Mouse (Mus musculus) limb, embryonic 11.5 days (tissue): Measurements from ENCODE around the gene Otulin. TPM values are rescaled to one million over a fixed set of nuclear protein-coding genes. Genes with fewer than 3 reads are reported as not detected.

Experiments used
- ATAC-seq: fragments of 200-750 bp; cut with Nextera tagmentation; 2 replicates; pipeline ENCODE4 v1.8.0; 2017; ENCODE audit warnings: low read depth; ENCODE audit not compliant: insufficient number of reproducible peaks, low FRiP score, low TSS enrichment
- DNase-seq: peaks from one replicate; pipeline ENCODE4 v3.0.0-alpha.2; 2015; ENCODE audit warnings: low spot score
- H3K27ac ChIP-seq: fragments of 300-500 bp; sonication (generic); replicated peaks from 2 replicates; pipeline ENCODE4 v1.5.1; 2014; ENCODE audit warnings: low read depth, mild to moderate bottlenecking, low read length
- H3K27me3 ChIP-seq: fragments of 300-500 bp; sonication (generic); 2 replicates; pipeline ENCODE4 v1.6.1; 2014; ENCODE audit warnings: mild to moderate bottlenecking, low read length, mixed read lengths; ENCODE audit not compliant: control insufficient read depth, insufficient read depth
- H3K36me3 ChIP-seq: fragments of 300-500 bp; sonication (generic); 2 replicates; pipeline ENCODE4 v1.6.1; 2014; ENCODE audit warnings: mild to moderate bottlenecking, low read length, moderate library complexity, mixed read lengths; ENCODE audit not compliant: control insufficient read depth, insufficient read depth
- H3K4me1 ChIP-seq: fragments of 300-500 bp; sonication (generic); 2 replicates; pipeline ENCODE4 v1.6.1; 2014; ENCODE audit warnings: low read length, mixed read lengths; ENCODE audit not compliant: control insufficient read depth, insufficient read depth
- H3K4me2 ChIP-seq: fragments of 300-500 bp; sonication (generic); 2 replicates; pipeline ENCODE4 v1.6.1; 2014; ENCODE audit warnings: low read depth, mild to moderate bottlenecking, moderate library complexity; ENCODE audit not compliant: severe bottlenecking
- H3K4me3 ChIP-seq: fragments of 300-500 bp; sonication (generic); 2 replicates; pipeline ENCODE4 v1.5.1; 2014; ENCODE audit warnings: low read depth, low read length
- H3K9ac ChIP-seq: fragments of 300-500 bp; sonication (generic); 2 replicates; pipeline ENCODE4 v1.6.1; 2014; ENCODE audit warnings: mild to moderate bottlenecking, low read length
- H3K9me3 ChIP-seq: fragments of 300-500 bp; sonication (generic); 2 replicates; pipeline ENCODE4 v1.6.1; 2016; ENCODE audit warnings: low read length; ENCODE audit not compliant: control insufficient read depth
- WGBS: fragments of 180-500 bp; shearing (Covaris S2); extraction: QIAGEN DNeasy Blood & Tissue Kit; methylation state at CpG from one replicate; pipeline ENCODE4 v1.1.7; 2014; 5-methylcytosine and 5-hydroxymethylcytosine counted together
- polyA plus RNA-seq: library from polyadenylated mRNA; unstranded; fragments of >200 nt; fragmentation: Nextera tagmentation; extraction: Ambion mirVana; gene quantifications from 2 replicates; pipeline ENCODE4 v1.2.1, GENCODE M21; 2014

Otulin gene
- polyA plus RNA-seq, 1 experiment from 2014 or later = 38.0 TPM

GRCm38 (mm10) chr15:27598786-27599385, 31.6 kb downstream of the Otulin start:
- Histone ChIP-seq H3K4me1 (0 out of 2 replicates have a peak, but pooled peaks cover 3% of the 10 kb centered on the region), H3K27ac (no peak overlapping the region), H3K4me3 (no peak overlapping the region), H3K9me3 (no peaks in the 10 kb centered on the region), H3K4me2 (no peak overlapping the region), H3K27me3 (no peaks in the 10 kb centered on the region), H3K9ac (no peak overlapping the region), H3K36me3 (no peaks in the 10 kb centered on the region; the same call in 1 of the 2 replicates)
- no peak for DNase-seq
- ATAC-seq = no peak
- 89% methylated on average over 13 of the region's 13 CpGs for WGBS

DNA sequence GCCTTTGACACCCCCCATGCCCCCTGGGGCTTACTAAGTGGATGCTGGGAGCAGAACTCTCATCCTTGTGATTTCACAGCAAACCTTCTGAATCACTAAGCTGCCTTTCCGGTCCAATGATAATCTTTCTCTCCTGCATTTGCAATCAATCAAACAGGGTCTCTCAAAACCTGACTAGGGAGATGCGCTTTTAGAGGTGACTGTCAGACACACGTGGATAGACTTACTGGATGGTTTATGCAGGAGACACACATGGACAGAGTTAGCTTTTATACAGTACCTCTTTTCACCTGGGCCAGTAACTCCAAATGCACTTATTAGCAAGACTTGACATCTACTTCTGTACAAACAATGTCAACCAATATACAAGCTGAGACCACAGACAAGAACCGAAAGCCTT, 33.0 kb downstream of the Otulin start:
- ATAC-seq (no peak), DNase-seq (no peak)
- H3K27ac ChIP-seq = no peak overlapping the region
- H3K4me1 ChIP-seq = 0 out of 2 replicates have a peak, but pooled peaks cover 3% of the 10 kb centered on the region
- H3K4me2 ChIP-seq = no peak overlapping the region
- H3K36me3 ChIP-seq = no peaks in the 10 kb centered on the region; the same call in 1 of the 2 replicates
- H3K4me3 ChIP-seq = no peak overlapping the region
- 90% methylated on average over 4 of the region's 4 CpGs for WGBS
- no peaks in the 10 kb centered on the region for H3K27me3 ChIP-seq
- no peak overlapping the region for H3K9ac ChIP-seq
- H3K9me3 ChIP-seq = no peaks in the 10 kb centered on the region

- H3K9ac ChIP-seq = no peak overlapping the region
- no peaks in the 10 kb centered on the region for H3K27me3 ChIP-seq
- no peak overlapping the region for H3K27ac ChIP-seq
- no peak overlapping the region for H3K4me3 ChIP-seq
- H3K4me2 ChIP-seq = no peak overlapping the region
- no peaks in the 10 kb centered on the region; the same call in 1 of the 2 replicates for H3K36me3 ChIP-seq
- WGBS = 65% methylated on average over 3 of the region's 3 CpGs
- no peak for ATAC-seq
- no peak for DNase-seq
- H3K4me1 ChIP-seq = 0 out of 2 replicates have a peak, but pooled peaks cover 3% of the 10 kb centered on the region
- no peaks in the 10 kb centered on the region for H3K9me3 ChIP-seq
These were observed 33.9 kb downstream of the Otulin start for GRCm38 (mm10) chr15:27596463-27597140.

- ATAC-seq (0 out of 2 replicates have a peak, but pooled peaks have one; percentile 18), DNase-seq (peak; percentile 28)
- WGBS = 65% methylated on average over 8 of the region's 8 CpGs
- Histone ChIP-seq H3K9ac (no peak overlapping the region), H3K4me1 (0 out of 2 replicates have a peak, but pooled peaks cover 3% of the 10 kb centered on the region), H3K4me3 (no peak overlapping the region), H3K4me2 (no peak overlapping the region), H3K9me3 (no peaks in the 10 kb centered on the region), H3K27me3 (no peaks in the 10 kb centered on the region), H3K27ac (peak overlapping the region; percentile 74), H3K36me3 (peaks cover 2% of the 10 kb centered on the region; the same call in 1 of the 2 replicates)
These were observed 34.9 kb downstream of the Otulin start for GRCm38 (mm10) chr15:27595560-27595959.

DNA sequence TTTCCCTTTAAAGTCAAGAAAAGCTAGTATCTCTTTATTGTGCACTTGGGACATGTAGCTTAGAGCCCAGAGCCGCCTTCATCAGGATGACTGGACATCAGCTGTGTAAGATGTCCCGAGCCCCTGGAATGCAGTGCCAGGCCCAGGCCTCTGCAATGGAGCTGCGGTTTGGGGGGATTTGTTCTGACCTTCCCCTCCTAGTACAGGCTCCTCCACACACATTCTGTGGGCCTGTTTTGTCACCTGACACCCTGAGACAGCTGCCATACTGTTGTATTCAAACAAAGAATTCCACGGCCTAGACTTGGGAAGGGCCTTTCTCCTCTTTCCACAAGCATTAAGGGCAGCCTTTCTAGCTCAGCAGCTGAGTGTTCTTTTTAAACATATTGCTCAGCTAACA, 35.5 kb downstream of the Otulin start:
- Histone ChIP-seq H3K9me3 (no peaks in the 10 kb centered on the region), H3K4me1 (0 out of 2 replicates have a peak, but pooled peaks cover 3% of the 10 kb centered on the region), H3K4me2 (no peak overlapping the region), H3K27me3 (no peaks in the 10 kb centered on the region), H3K4me3 (no peak overlapping the region), H3K36me3 (peaks cover 4% of the 10 kb centered on the region; the same call in 1 of the 2 replicates), H3K9ac (no peak overlapping the region), H3K27ac (peak overlapping the region; percentile 74; the same call in 1 of the 2 replicates)
- WGBS = 51% methylated on average over 4 of the region's 4 CpGs
- DNase-seq = peak; percentile 40
- ATAC-seq = peak; percentile 76; the same call in 1 of the 2 replicates

DNA sequence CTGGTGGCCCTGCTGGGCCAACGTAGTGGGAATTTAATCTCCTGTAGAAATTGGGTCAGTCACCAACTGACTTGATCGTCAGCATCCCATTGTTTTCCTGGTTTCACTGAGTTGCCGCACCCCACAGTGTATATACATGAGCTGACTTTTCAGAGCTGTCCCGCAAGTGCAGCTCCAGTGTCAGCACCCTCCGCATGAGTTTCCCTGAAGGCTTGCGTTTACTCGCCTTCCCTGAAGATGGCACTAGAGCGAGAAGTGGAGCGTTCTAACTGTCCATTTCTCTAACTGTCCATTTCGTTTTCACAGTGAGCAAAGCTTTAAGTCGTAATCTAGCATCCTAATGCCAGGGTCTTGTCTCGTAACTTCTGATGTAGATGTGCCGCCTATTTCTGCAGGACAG, 36.8 kb downstream of the Otulin start:
- DNase-seq (no peak), ATAC-seq (no peak)
- Histone ChIP-seq H3K36me3 (peaks cover 4% of the 10 kb centered on the region; the same call in 1 of the 2 replicates), H3K4me1 (0 out of 2 replicates have a peak, but pooled peaks cover 3% of the 10 kb centered on the region), H3K4me2 (no peak overlapping the region), H3K27ac (no peak overlapping the region), H3K27me3 (no peaks in the 10 kb centered on the region), H3K9me3 (no peaks in the 10 kb centered on the region), H3K4me3 (no peak overlapping the region), H3K9ac (no peak overlapping the region)
- WGBS = 84% methylated on average over 13 of the region's 13 CpGs

DNA sequence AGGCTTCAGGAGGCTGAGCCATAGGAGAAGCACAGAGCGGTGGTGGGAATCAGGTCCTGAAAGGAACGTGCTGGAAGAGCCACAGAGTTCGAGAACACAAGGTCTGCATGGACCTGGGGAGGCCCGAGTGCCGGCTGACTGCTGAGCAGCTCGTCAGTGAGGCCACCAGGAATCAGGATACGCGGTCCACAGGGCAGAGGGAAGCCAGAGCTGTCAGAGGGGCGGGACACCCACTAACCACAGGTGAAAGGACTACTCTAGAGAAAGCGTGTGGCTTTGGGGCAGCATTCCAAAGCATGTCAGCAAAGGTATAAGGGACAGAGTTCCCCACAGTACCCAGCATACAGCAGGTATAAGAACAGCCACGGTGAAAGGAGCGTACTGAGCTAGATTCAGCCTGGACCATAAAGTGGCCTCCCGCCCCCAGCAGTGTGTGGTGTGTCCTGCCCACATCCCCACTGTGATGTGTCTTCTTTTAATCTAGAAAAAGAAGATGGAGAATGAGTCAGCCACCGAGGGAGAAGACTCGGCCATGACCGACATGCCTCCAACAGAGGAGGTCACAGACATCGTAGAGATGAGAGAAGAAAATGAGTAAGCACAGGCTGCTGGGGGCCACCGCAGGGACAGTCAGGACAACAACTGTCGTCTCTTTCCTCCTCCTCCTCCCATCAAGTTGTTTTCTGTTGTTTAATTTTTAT, 37.7 kb downstream of the Otulin start:
- Histone ChIP-seq H3K4me2 (no peak overlapping the region), H3K36me3 (peaks cover 4% of the 10 kb centered on the region; the same call in 1 of the 2 replicates), H3K27me3 (no peaks in the 10 kb centered on the region), H3K4me3 (no peak overlapping the region), H3K9ac (no peak overlapping the region), H3K9me3 (no peaks in the 10 kb centered on the region), H3K27ac (no peak overlapping the region), H3K4me1 (0 out of 2 replicates have a peak, but pooled peaks cover 3% of the 10 kb centered on the region)
- DNase-seq (no peak), ATAC-seq (no peak)
- WGBS = 91% methylated on average over 19 of the region's 19 CpGs

GRCm38 (mm10) chr15:27590812-27591211, 39.7 kb downstream of the Otulin start:
- H3K4me3 ChIP-seq = no peak overlapping the region
- H3K4me2 ChIP-seq = no peak overlapping the region
- ATAC-seq (no peak), DNase-seq (no peak)
- H3K27ac ChIP-seq = no peak overlapping the region
- H3K9ac ChIP-seq = no peak overlapping the region
- no peaks in the 10 kb centered on the region for H3K9me3 ChIP-seq
- H3K36me3 ChIP-seq = peaks cover 4% of the 10 kb centered on the region; the same call in 1 of the 2 replicates
- 96% methylated on average over 9 of the region's 9 CpGs for WGBS
- 0 out of 2 replicates have a peak, but pooled peaks cover 3% of the 10 kb centered on the region for H3K4me1 ChIP-seq
- H3K27me3 ChIP-seq = no peaks in the 10 kb centered on the region
